Mouse (Mus musculus): Measurements from ENCODE around the gene Slc25a43.

DNA sequence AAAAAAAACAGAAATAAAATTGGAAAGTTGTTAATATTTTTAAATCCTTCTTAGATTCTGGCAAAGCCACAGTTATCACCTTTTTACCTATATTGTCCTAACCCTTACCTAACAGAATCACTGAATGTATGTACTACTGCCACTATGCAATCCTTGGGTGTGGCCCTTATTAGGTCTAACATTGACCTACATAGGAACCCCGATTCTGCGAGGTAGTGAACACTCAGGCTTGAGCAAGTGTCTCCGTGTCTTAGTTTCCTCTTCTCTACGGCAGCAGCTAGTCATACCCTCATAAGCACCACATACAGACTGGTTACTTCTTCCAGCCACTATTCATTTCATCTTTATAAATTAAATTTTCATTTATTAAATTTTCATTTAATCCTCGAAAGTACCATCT lies 715 bp upstream of the Slc25a43 start:
- no peak for TF ChIP-seq POLR2A (IDR thresholded peaks at IDR 0.05; ENCODE audit: insufficient read depth, low read length)
- no peak for TF ChIP-seq CTCF (IDR thresholded peaks at IDR 0.05; ENCODE audit: low read depth, low read length)
- TF ChIP-seq EP300 (IDR thresholded peaks at IDR 0.05; ENCODE audit: insufficient read depth, low read depth, low read length): no peak
